Mouse (Mus musculus) ovary, postnatal 36 days (tissue): ENCODE measurements around the gene Lcn2.
A peak's percentile ranks its signal among the peaks of the same experiment; 100 is the strongest.

Experiments
- DNase-seq: peaks from one replicate; pipeline ENCODE4 v3.0.0; 2022; ENCODE audit warnings: low spot score, mixed read lengths

Lcn2 gene

GRCm38 (mm10) chr2:32412742-32413531 is 24.9 kb upstream of the Lcn2 start:
- no peak for DNase-seq

- DNase-seq = no peak
Measured at GRCm38 (mm10) chr2:32411407-32411806, 23.4 kb upstream of the Lcn2 start.

GRCm38 (mm10) chr2:32408429-32409424 is 20.7 kb upstream of the Lcn2 start:
- no peak for DNase-seq

GRCm38 (mm10) chr2:32407144-32407824 is 19.2 kb upstream of the Lcn2 start:
- no peak for DNase-seq

- peak; percentile 87 for DNase-seq
Measured at GRCm38 (mm10) chr2:32404663-32405062, 16.6 kb upstream of the Lcn2 start.

GRCm38 (mm10) chr2:32396695-32397094 is 8.6 kb upstream of the Lcn2 start:
- no peak for DNase-seq

GRCm38 (mm10) chr2:32395946-32396621 is 8.0 kb upstream of the Lcn2 start:
- DNase-seq = peak; percentile 86

- DNase-seq = peak; percentile 92
Measured at GRCm38 (mm10) chr2:32395484-32395945, 7.5 kb upstream of the Lcn2 start, which contains the start of gene Ptges2. Gene Ptges2, plus strand, starts transcription at chr2:32395896.

- DNase-seq = peak; percentile 47
Measured at GRCm38 (mm10) chr2:32394973-32395372, 6.9 kb upstream of the Lcn2 start.

GRCm38 (mm10) chr2:32392063-32392462 is 4.0 kb upstream of the Lcn2 start:
- DNase-seq = peak; percentile 26

GRCm38 (mm10) chr2:32390871-32391270 is 2.8 kb upstream of the Lcn2 start:
- DNase-seq = no peak

GRCm38 (mm10) chr2:32389157-32389556 is 1.1 kb upstream of the Lcn2 start:
- no peak for DNase-seq

- no peak for DNase-seq
Measured at GRCm38 (mm10) chr2:32382689-32383088, 5.4 kb downstream of the Lcn2 start.

GRCm38 (mm10) chr2:32381775-32382223 is 6.3 kb downstream of the Lcn2 start, which contains the start of gene 1110008P14Rik:
Gene 1110008P14Rik, minus strand, starts transcription at chr2:32381938.
- DNase-seq = peak; percentile 95

- DNase-seq = no peak
Measured at GRCm38 (mm10) chr2:32381141-32381774, 6.8 kb downstream of the Lcn2 start.

GRCm38 (mm10) chr2:32380001-32380500 is 8.0 kb downstream of the Lcn2 start:
- DNase-seq = no peak

- DNase-seq = no peak
Measured at GRCm38 (mm10) chr2:32376963-32377362, 11.1 kb downstream of the Lcn2 start.

GRCm38 (mm10) chr2:32375317-32375940 is 12.6 kb downstream of the Lcn2 start:
- no peak for DNase-seq

- DNase-seq = no peak
Measured at GRCm38 (mm10) chr2:32374191-32374590, 13.9 kb downstream of the Lcn2 start.

GRCm38 (mm10) chr2:32367315-32367714 is 20.7 kb downstream of the Lcn2 start:
- DNase-seq = no peak
